Mouse (Mus musculus) CD4-positive, CD25-positive, alpha-beta regulatory T cell, adult 9 weeks (primary cell): ENCODE data around the gene Msi2. TPM values are rescaled to one million over a fixed set of nuclear protein-coding genes. Genes with fewer than 3 reads are reported as not detected.

Experiments
- polyA plus RNA-seq: library from polyadenylated mRNA; unstranded; fragments of 100-300 nt; shearing (Covaris generic); gene quantifications from one replicate; pipeline ENCODE4 v1.2.1, GENCODE M21; 2017

Gene Msi2
- 17.0 TPM for polyA plus RNA-seq

GRCm38 (mm10) chr11:88718050-88718765 is at the start of gene Msi2:
Msi2 (minus strand) TSS chr11:88718513.

DNA sequence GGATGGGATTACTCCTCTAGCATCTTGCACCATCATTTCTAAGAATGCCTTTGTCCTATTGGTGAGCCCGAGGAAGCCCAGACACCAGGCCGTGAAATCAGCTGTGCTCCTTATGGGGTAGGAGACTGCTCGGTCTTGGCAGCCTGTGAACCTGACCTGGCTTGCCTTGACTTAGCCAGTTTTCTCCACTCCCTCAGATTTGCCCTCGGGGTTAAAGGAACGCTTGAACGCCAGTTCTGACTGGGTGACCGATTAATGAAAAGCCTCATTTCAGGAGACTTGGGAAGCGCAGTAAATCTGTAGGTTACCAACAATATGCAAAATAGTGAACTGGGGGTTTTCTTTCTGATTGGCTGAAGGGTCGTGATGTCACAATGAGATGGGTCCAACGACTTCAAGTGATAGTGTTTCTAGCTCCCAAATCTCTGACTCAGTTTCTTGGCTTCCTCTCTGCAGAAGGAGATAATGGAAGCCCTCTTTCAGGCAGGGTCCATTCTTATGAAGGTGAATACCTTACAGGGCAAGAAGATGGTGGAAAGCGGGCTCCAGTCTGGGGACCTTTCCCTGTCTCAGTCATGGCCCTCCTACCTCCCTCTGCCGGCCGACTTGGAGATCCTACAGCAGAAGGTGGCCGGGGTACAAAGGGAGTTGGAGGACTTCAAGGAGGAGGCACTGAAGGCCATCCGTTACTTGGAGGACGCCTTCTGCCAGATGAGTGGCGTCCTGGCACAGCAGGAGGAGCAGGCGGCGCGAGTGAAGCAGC is 424.5 kb downstream of the Msi2 start, which contains the start of gene Ccdc182:
Gene Ccdc182, plus strand, starts transcription at position 428 of the 763 bp plus-strand sequence.

Other genes with a start within 250 kb of the Msi2 start
- gene Akap1, start 146.1 kb upstream of the Msi2 start, polyA plus RNA-seq: 2.4 TPM
- 16.7 TPM for gene Scpep1, start 237.0 kb upstream of the Msi2 start, polyA plus RNA-seq
- not detected for gene Elobl, start 248.4 kb upstream of the Msi2 start, polyA plus RNA-seq